8 mouse cellular contexts compared by ENCODE assay signal in the genomic region with DNA sequence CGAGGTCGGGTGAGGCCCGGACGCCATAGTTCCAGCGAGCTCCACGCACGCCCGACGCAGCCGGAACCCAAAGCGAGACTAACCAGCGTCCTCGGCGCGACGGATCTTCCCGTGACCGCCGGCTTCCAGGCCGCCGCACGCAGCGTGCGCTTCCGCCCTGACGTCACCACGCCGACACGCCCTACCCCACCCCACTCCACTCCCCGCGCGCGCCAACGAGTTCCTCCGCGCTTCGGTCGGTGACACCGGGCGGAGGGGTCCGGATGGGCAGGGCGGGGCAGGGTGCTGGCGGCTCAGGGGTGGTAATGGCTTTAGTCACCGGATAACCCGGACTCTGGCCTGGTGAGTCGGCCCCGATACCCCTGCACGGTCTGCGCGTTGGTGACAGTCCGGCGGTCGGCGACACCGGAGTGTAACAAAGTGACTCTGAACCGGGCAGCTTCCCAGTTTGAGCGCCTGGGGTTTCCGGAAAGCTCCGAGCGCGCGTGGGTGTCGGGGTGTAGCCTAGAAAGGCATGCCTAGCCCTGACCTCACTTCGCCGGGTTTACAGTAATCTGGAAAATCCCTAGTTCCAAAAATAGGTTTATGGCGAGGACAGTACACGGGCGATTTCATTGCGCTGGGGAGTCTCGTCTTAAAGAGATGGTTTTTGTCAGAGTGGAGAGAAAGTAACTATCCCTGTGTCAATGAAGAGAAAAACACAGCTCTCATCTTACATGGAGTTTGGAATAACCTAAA. TPM values are rescaled to one million over a fixed set of nuclear protein-coding genes. Genes with fewer than 3 reads are reported as not detected.
DNase-seq lines count a peak whose midpoint lies in the region; ATAC-seq and TF ChIP-seq lines count a peak whose summit lies in the region.

A gene (minus strand): TSS at position 148 of the 738 bp plus-strand sequence.

- peaks cover 45% of the 10 kb centered on the region for H3K4me1 ChIP-seq in G1E (ENCODE audit: insufficient read depth, low read depth, low read length)
- peaks cover 32% of the 10 kb centered on the region for H3K4me1 ChIP-seq in forebrain, embryonic 16.5 days (replicated peaks; ENCODE audit: control insufficient read depth, insufficient read depth, low read length)
- H3K4me1 ChIP-seq in neural tube, embryonic 14.5 days (ENCODE audit: control insufficient read depth, insufficient read depth, low read length): peaks cover 23% of the 10 kb centered on the region
- H3K4me1 ChIP-seq in testis, adult 2 months (ENCODE audit: control insufficient read depth, insufficient read depth, low read length): no peaks in the 10 kb centered on the region

- H3K27ac ChIP-seq in forebrain, embryonic 16.5 days (ENCODE audit: low read length): peak within 1 kb of the TSS; percentile 99
- H3K27ac ChIP-seq in neural tube, embryonic 14.5 days (ENCODE audit: low read depth, low read length): peak within 1 kb of the TSS; percentile 100
- peak within 1 kb of the TSS; percentile 97 for H3K27ac ChIP-seq in testis, adult 2 months (ENCODE audit: control insufficient read depth, insufficient read depth, low read depth, low read length)

- peaks cover 35% of the 10 kb centered on the region for H3K36me3 ChIP-seq in G1E (replicated peaks)
- H3K36me3 ChIP-seq in forebrain, embryonic 16.5 days (ENCODE audit: control insufficient read depth, insufficient read depth): peaks cover 12% of the 10 kb centered on the region
- peaks cover 14% of the 10 kb centered on the region for H3K36me3 ChIP-seq in neural tube, embryonic 14.5 days (ENCODE audit: control insufficient read depth, insufficient read depth, low read length)
- H3K36me3 ChIP-seq in testis, adult 2 months (ENCODE audit: control insufficient read depth, insufficient read depth, low read length): peaks cover 6% of the 10 kb centered on the region

- under 1% methylated on average over 69 of the region's 70 CpGs for WGBS in forebrain, embryonic 16.5 days
- WGBS in neural tube, embryonic 14.5 days: under 1% methylated on average over 62 of the region's 70 CpGs

- no peaks in the 10 kb centered on the region for H3K9me3 ChIP-seq in G1E (replicated peaks)
- no peaks in the 10 kb centered on the region for H3K9me3 ChIP-seq in forebrain, embryonic 16.5 days (ENCODE audit: control insufficient read depth, low read length)
- no peaks in the 10 kb centered on the region for H3K9me3 ChIP-seq in neural tube, embryonic 14.5 days (ENCODE audit: control insufficient read depth, low read length)

- peak; percentile 84 for ATAC-seq in G1E (ENCODE audit: extremely low read depth, insufficient number of reproducible peaks, low FRiP score, poor library complexity, severe bottlenecking)
- peak; percentile 98 for ATAC-seq in forebrain, embryonic 16.5 days
- peak; percentile 97 for ATAC-seq in neural tube, embryonic 14.5 days (ENCODE audit: low read depth)

- H3K4me2 ChIP-seq in forebrain, embryonic 16.5 days (ENCODE audit: low read length): peak within 1 kb of the TSS; percentile 96
- H3K4me2 ChIP-seq in neural tube, embryonic 14.5 days (ENCODE audit: low read depth, low read length): peak within 1 kb of the TSS; percentile 89

- H3K27me3 ChIP-seq in G1E (ENCODE audit: insufficient read depth, low read length): no peaks in the 10 kb centered on the region
- no peaks in the 10 kb centered on the region for H3K27me3 ChIP-seq in forebrain, embryonic 16.5 days (replicated peaks; ENCODE audit: control insufficient read depth, insufficient read depth, low read length)
- H3K27me3 ChIP-seq in neural tube, embryonic 14.5 days (ENCODE audit: control insufficient read depth, insufficient read depth, low read length): no peaks in the 10 kb centered on the region
- H3K27me3 ChIP-seq in testis, adult 2 months (ENCODE audit: control insufficient read depth, insufficient read depth, low read length): no peaks in the 10 kb centered on the region

- DNase-seq in G1E (ENCODE audit: low spot score): peak; percentile 80
- DNase-seq in cerebellum, adult 18-20 months: peak; percentile 94 to 98
- peak; percentile 96 for DNase-seq in heart, postnatal 25 days (ENCODE audit: low spot score)
- DNase-seq in layer of hippocampus, adult 18-20 months (ENCODE audit: low spot score in 2 of 2): peak; percentile 93 to 97
- DNase-seq in lung, adult 18-20 months: peak; percentile 96 to 97

- intact Hi-C loops in heart, postnatal 25 days (cut with DNase I): loop anchor here (1.0 kb wide), 1 partner anchor 16 kb away; no protein-coding TSS in a partner anchor

- peak; percentile 99 for TF ChIP-seq POLR2A in testis, adult 2 months (IDR thresholded peaks at IDR 0.05; ENCODE audit: control insufficient read depth, low read depth, low read length)

- peak within 1 kb of the TSS; percentile 99 for H3K4me3 ChIP-seq in G1E (ENCODE audit: low read depth, low read length)
- peak within 1 kb of the TSS; percentile 100 for H3K4me3 ChIP-seq in forebrain, embryonic 16.5 days (replicated peaks; ENCODE audit: low read length)
- H3K4me3 ChIP-seq in neural tube, embryonic 14.5 days (ENCODE audit: low read depth, low read length): peak within 1 kb of the TSS; percentile 99
- H3K4me3 ChIP-seq in testis, adult 2 months (ENCODE audit: control insufficient read depth, low read depth, low read length): peak within 1 kb of the TSS; percentile 98

- no peak for TF ChIP-seq CTCF in G1E (IDR thresholded peaks at IDR 0.05; ENCODE audit: low read depth, low read length)
- TF ChIP-seq CTCF in testis, adult 2 months (IDR thresholded peaks at IDR 0.05; ENCODE audit: control insufficient read depth, insufficient read depth, insufficient replicate concordance, low read depth, low read length): no peak

- peak within 1 kb of the TSS; percentile 99 for H3K9ac ChIP-seq in forebrain, embryonic 16.5 days (replicated peaks; ENCODE audit: low read depth, low read length)
- peak within 1 kb of the TSS; percentile 100 for H3K9ac ChIP-seq in neural tube, embryonic 14.5 days (replicated peaks; ENCODE audit: low read depth, low read length)

RNA-seq across cellular contexts. Expression of the gene that starts here (rescaled TPM):
- total RNA-seq in G1E (2014; fragmentation: Nextera tagmentation): 176 and 227 TPM in 2 replicates
- total RNA-seq in G1E (2017): 148 and 167 TPM in 2 replicates
- 30.5 and 37.1 TPM in 2 replicates for polyA plus RNA-seq in G1E (2012)
- polyA plus RNA-seq in forebrain, embryonic 16.5 days (2015; fragmentation: Nextera tagmentation; extraction: Ambion mirVana): 78.0 and 96.6 TPM in 2 replicates
- total RNA-seq in heart, postnatal 25 days (2021): 10 to 100 TPM; 19.0 to 23.4 TPM
- 10 to 100 TPM; 52.5 to 57.8 TPM for total RNA-seq in layer of hippocampus, adult 18-20 months (2021)
- 80.2 and 97.0 TPM in 2 replicates for polyA plus RNA-seq in neural tube, embryonic 14.5 days (2014; fragmentation: Nextera tagmentation; extraction: Ambion mirVana)
- polyA plus RNA-seq in testis, adult 2 months (2012; rRNA removed): 30.3 and 30.5 TPM in 2 replicates

Comparison
In these comparisons a context has a peak if more than half of its experiments do, and no peak if none do; other contexts are left out.
1. Peak in every context shown above with its lines: DNase-seq, ATAC-seq, H3K4me3 ChIP-seq and H3K27ac ChIP-seq.